9 mouse cellular contexts compared by ENCODE assay signal in the genomic region with DNA sequence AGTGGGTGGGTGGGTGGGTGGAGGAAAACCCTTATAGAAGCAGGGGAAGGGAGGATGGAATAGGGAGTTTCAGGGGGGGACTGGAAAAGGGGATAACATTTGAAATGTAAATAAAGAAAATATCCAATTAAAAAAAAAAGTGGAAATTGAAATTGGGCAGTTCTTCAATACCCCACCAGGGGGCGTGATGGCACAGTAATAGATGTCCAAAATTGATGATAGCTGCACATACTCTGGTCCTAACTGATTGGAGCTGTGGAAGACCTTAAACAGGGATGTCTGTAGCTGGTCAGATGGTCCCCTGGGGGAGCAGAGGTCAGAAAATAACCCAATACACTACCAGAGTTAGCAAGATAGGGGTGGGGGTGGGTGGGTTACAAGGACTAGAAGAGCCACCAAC. TPM values are rescaled to one million over a fixed set of nuclear protein-coding genes. Genes with fewer than 3 reads are reported as not detected.
DNase-seq lines count a peak whose midpoint lies in the region; ATAC-seq and TF ChIP-seq lines count a peak whose summit lies in the region.
"Had no signal": no experiment of that assay in that cellular context is flagged by ENCODE, and none has a peak within 500 bp of the region (broad histone marks: within the 10 kb centered on the region; RNA-seq: fewer than 3 reads in every experiment).

No protein-coding gene starts in this region.

- no peak overlapping the region for H3K9ac ChIP-seq in liver, postnatal 0 days (replicated peaks)
- H3K9ac ChIP-seq: embryonic facial prominence, embryonic 12.5 days had no signal

- no peak for TF ChIP-seq EP300 in liver, postnatal 0 days (IDR thresholded peaks at IDR 0.05; ENCODE audit: low read depth)

- H3K4me1 ChIP-seq in liver, postnatal 0 days (ENCODE audit: insufficient read depth): 0 out of 2 replicates have a peak, but pooled peaks cover 2% of the 10 kb centered on the region
- H3K4me1 ChIP-seq: embryonic facial prominence, embryonic 12.5 days had no signal

- 0% methylated on average over 1 of the region's 1 CpGs for WGBS in liver, postnatal 0 days (ENCODE audit: insufficient replicate concordance)

- H3K4me2 ChIP-seq in liver, postnatal 0 days (ENCODE audit: low read depth, low read length): no peak overlapping the region
- H3K4me2 ChIP-seq: embryonic facial prominence, embryonic 12.5 days had no signal

- H3K9me3 ChIP-seq in liver, postnatal 0 days (ENCODE audit: low read length): no peaks in the 10 kb centered on the region
- H3K9me3 ChIP-seq: embryonic facial prominence, embryonic 12.5 days had no signal

- DNase-seq in adrenal gland, postnatal 10 days: peak; percentile 55
- DNase-seq in adrenal gland, adult 18-20 months (ENCODE audit: low spot score in 2 of 2): no peak
- peak; percentile 38 for DNase-seq in layer of hippocampus, adult 11-12 months (ENCODE audit: low spot score)
- no peak for DNase-seq in layer of hippocampus, postnatal 36 days
- peak; percentile 68 for DNase-seq in NIH3T3 (ENCODE audit: low read depth)
- DNase-seq in liver, postnatal 0 days: peak; percentile 59
- DNase-seq in gastrocnemius, postnatal 4 days (ENCODE audit: low spot score in 2 of 2): no peak

- no peak overlapping the region for H3K4me3 ChIP-seq in liver, postnatal 0 days (ENCODE audit: low read depth, low read length)
- H3K4me3 ChIP-seq: embryonic facial prominence, embryonic 12.5 days had no signal

- no peak for ATAC-seq in liver, postnatal 0 days
- no peak for ATAC-seq in monocyte, adult 5-6 weeks (replicated peaks; ENCODE audit: insufficient number of reproducible peaks, low FRiP score, low TSS enrichment, poor library complexity, severe bottlenecking)

- no peaks in the 10 kb centered on the region for H3K36me3 ChIP-seq in liver, postnatal 0 days (replicated peaks; ENCODE audit: insufficient read depth, low read length)
- H3K36me3 ChIP-seq: embryonic facial prominence, embryonic 12.5 days had no signal

- peak; percentile 78 for TF ChIP-seq CTCF in liver, postnatal 0 days (IDR thresholded peaks at IDR 0.05; ENCODE audit: low read depth)

- H3K27me3 ChIP-seq in liver, postnatal 0 days (ENCODE audit: insufficient read depth, low read length): no peaks in the 10 kb centered on the region
- H3K27me3 ChIP-seq: embryonic facial prominence, embryonic 12.5 days had no signal

- no peak overlapping the region for H3K27ac ChIP-seq in liver, postnatal 0 days (ENCODE audit: low read depth)
- H3K27ac ChIP-seq: embryonic facial prominence, embryonic 12.5 days had no signal

RNA-seq across cellular contexts. Expression of a gene that starts 4.3 kb away (rescaled TPM):
- total RNA-seq in adrenal gland, postnatal 10 days (2021): under 1 TPM in 1 of 2 experiments, not detected in 1; 0.96 TPM
- 1 to 10 TPM; 1.4 to 1.8 TPM for total RNA-seq in adrenal gland, adult 18-20 months (2021)
- 1 to 10 TPM; 3.7 to 4.3 TPM for total RNA-seq in layer of hippocampus, postnatal 36 days (2021)
- polyA plus RNA-seq in liver, postnatal 0 days (2015; fragmentation: Nextera tagmentation; extraction: Ambion mirVana): 0.31 TPM in 1 of 2 replicates, not detected in the other
- not detected for total RNA-seq in gastrocnemius, postnatal 4 days (2021)
- total RNA-seq in monocyte, adult 5-6 weeks (2017): not detected in 3 replicates
- polyA plus RNA-seq: embryonic facial prominence, embryonic 12.5 days had no signal

RNA-seq across cellular contexts. Expression of a gene that starts 23.6 kb away (rescaled TPM):
- total RNA-seq in adrenal gland, postnatal 10 days (2021): 100 to 1,000 TPM; 270 to 345 TPM
- total RNA-seq in adrenal gland, adult 18-20 months (2021): 100 to 1,000 TPM; 178 to 203 TPM
- total RNA-seq in layer of hippocampus, postnatal 36 days (2021): 10 to 100 TPM; 84.8 to 86.5 TPM
- 65.6 and 66.1 TPM in 2 replicates for polyA plus RNA-seq in liver, postnatal 0 days (2015; fragmentation: Nextera tagmentation; extraction: Ambion mirVana)
- 100 to 1,000 TPM; 179 to 186 TPM for total RNA-seq in gastrocnemius, postnatal 4 days (2021)
- 23.0 to 27.5 TPM (median 25.1 TPM) in 3 replicates for total RNA-seq in monocyte, adult 5-6 weeks (2017)

RNA-seq across cellular contexts. Expression of a gene that starts 23.6 kb away (rescaled TPM):
- total RNA-seq in adrenal gland, postnatal 10 days (2021): 100 to 1,000 TPM; 101 to 127 TPM
- total RNA-seq in adrenal gland, adult 18-20 months (2021): 100 to 1,000 TPM in 1 of 2 experiments, 10 to 100 TPM in 1; 85.5 to 102 TPM
- 10 to 100 TPM; 71.9 to 73.9 TPM for total RNA-seq in layer of hippocampus, postnatal 36 days (2021)
- 36.5 and 39.4 TPM in 2 replicates for polyA plus RNA-seq in liver, postnatal 0 days (2015; fragmentation: Nextera tagmentation; extraction: Ambion mirVana)
- total RNA-seq in gastrocnemius, postnatal 4 days (2021): 10 to 100 TPM; 39.0 to 41.3 TPM
- total RNA-seq in monocyte, adult 5-6 weeks (2017): 17.0 to 23.7 TPM (median 17.3 TPM) in 3 replicates

RNA-seq across cellular contexts. Expression of a gene that starts 42.7 kb away (rescaled TPM):
- total RNA-seq in adrenal gland, postnatal 10 days (2021): 10 to 100 TPM; 56.7 to 64.3 TPM
- 10 to 100 TPM; 61.9 to 65.1 TPM for total RNA-seq in adrenal gland, adult 18-20 months (2021)
- total RNA-seq in layer of hippocampus, postnatal 36 days (2021): 10 to 100 TPM; 62.4 to 71.5 TPM
- polyA plus RNA-seq in liver, postnatal 0 days (2015; fragmentation: Nextera tagmentation; extraction: Ambion mirVana): 50.6 and 52.1 TPM in 2 replicates
- 10 to 100 TPM; 48.8 to 54.0 TPM for total RNA-seq in gastrocnemius, postnatal 4 days (2021)
- 36.9 to 49.4 TPM (median 40.6 TPM) in 3 replicates for total RNA-seq in monocyte, adult 5-6 weeks (2017)

RNA-seq across cellular contexts. Expression of a gene that starts 42.7 kb away (rescaled TPM):
- total RNA-seq in adrenal gland, postnatal 10 days (2021): 10 to 100 TPM; 10.4 to 13.3 TPM
- 10 to 100 TPM; 31.3 to 35.4 TPM for total RNA-seq in adrenal gland, adult 18-20 months (2021)
- total RNA-seq in layer of hippocampus, postnatal 36 days (2021): 100 to 1,000 TPM; 425 TPM
- polyA plus RNA-seq in liver, postnatal 0 days (2015; fragmentation: Nextera tagmentation; extraction: Ambion mirVana): 0.47 and 0.79 TPM in 2 replicates
- 1 to 10 TPM; 2.1 to 2.3 TPM for total RNA-seq in gastrocnemius, postnatal 4 days (2021)
- not detected in 3 replicates for total RNA-seq in monocyte, adult 5-6 weeks (2017)

Comparison
In these comparisons a context has a peak if more than half of its experiments do, and no peak if none do; other contexts are left out.
1. DNase-seq: peak in adrenal gland, postnatal 10 days (single experiment), layer of hippocampus, adult 11-12 months (single experiment), NIH3T3 (single experiment) and liver, postnatal 0 days (single experiment); none in adrenal gland, adult 18-20 months (0 of 2), layer of hippocampus, postnatal 36 days (0 of 2) and gastrocnemius, postnatal 4 days (0 of 2).